Mouse (Mus musculus): Measurements from ENCODE around the gene Diras1. TPM values are rescaled to one million over a fixed set of nuclear protein-coding genes. Genes with fewer than 3 reads are reported as not detected.
A peak's percentile ranks its signal among the peaks of the same experiment; 100 is the strongest.

The Diras1 gene
- polyA plus RNA-seq, 1 experiment from 2014 or later = 0.40 TPM

DNA sequence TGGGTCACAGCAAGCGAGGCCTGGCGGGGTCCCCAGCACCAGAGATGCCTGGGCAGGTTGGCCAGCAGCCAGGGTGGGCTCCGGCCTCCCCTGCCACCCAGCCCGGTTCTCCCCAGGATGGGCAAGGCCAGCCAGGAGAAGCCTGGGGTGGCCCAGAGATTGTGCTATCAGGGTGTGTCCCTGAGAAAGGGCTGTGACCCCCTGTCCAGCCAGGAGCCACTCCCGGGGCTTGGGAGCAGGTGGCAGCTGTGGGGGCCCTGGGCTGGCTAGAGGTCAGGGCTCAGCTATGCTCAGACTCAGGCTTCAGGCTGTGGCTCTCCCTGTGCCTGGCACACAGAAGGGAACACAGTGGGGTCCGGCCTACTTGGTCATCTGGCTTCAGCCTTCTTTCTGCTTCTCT, 5.8 kb downstream of the Diras1 start:
- no peak for DNase-seq (ENCODE audit: low spot score)
- TF ChIP-seq CTCF (IDR thresholded peaks at IDR 0.05; ENCODE audit: low read depth) = no peak

GRCm38 (mm10) chr10:81018326-81018725, 7.1 kb downstream of the Diras1 start:
- ATAC-seq (ENCODE audit: low FRiP score, low TSS enrichment) = no peak
- Histone ChIP-seq H3K4me2 (replicated peaks; ENCODE audit: low read depth) (no peak overlapping the region), H3K4me1 (replicated peaks; ENCODE audit: control insufficient read depth, insufficient read depth) (no peaks in the 10 kb centered on the region), H3K9ac (ENCODE audit: low read length) (no peak overlapping the region), H3K36me3 (ENCODE audit: control insufficient read depth, insufficient read depth, low read length) (no peaks in the 10 kb centered on the region), H3K4me3 (ENCODE audit: low read depth, low read length) (no peak overlapping the region), H3K9me3 (ENCODE audit: control insufficient read depth, low read length) (no peaks in the 10 kb centered on the region), H3K27me3 (ENCODE audit: control insufficient read depth, insufficient read depth, low read length) (no peaks in the 10 kb centered on the region), H3K27ac (replicated peaks) (no peak overlapping the region)
- peak; percentile 50 for DNase-seq (ENCODE audit: low spot score)
- no peak for TF ChIP-seq EP300 (optimal IDR thresholded peaks at IDR 0.05)
- TF ChIP-seq CTCF (IDR thresholded peaks at IDR 0.05; ENCODE audit: low read depth) = no peak
- WGBS = 31% methylated on average over 10 of the region's 10 CpGs

More for the DNA sequence above, 5.8 kb downstream of the Diras1 start:
- H3K27me3 ChIP-seq (ENCODE audit: control insufficient read depth, insufficient read depth, low read length) = 0 out of 2 replicates have a peak, but pooled peaks cover 3% of the 10 kb centered on the region
- H3K9me3 ChIP-seq (ENCODE audit: control insufficient read depth, low read length) = no peaks in the 10 kb centered on the region
- no peak overlapping the region for H3K27ac ChIP-seq (replicated peaks)
- H3K4me3 ChIP-seq (ENCODE audit: low read depth, low read length) = no peak overlapping the region
- no peaks in the 10 kb centered on the region for H3K36me3 ChIP-seq (ENCODE audit: control insufficient read depth, insufficient read depth, low read length)
- H3K4me1 ChIP-seq (replicated peaks; ENCODE audit: control insufficient read depth, insufficient read depth) = no peaks in the 10 kb centered on the region
- 70% methylated on average over 6 of the region's 6 CpGs for WGBS
- no peak overlapping the region for H3K9ac ChIP-seq (ENCODE audit: low read length)
- H3K4me2 ChIP-seq (replicated peaks; ENCODE audit: low read depth) = no peak overlapping the region
- no peak for ATAC-seq (ENCODE audit: low FRiP score, low TSS enrichment)

GRCm38 (mm10) chr10:81016645-81017044, 8.8 kb downstream of the Diras1 start:
- peak; percentile 73 for DNase-seq (ENCODE audit: low spot score)
- H3K27ac ChIP-seq (replicated peaks) = no peak overlapping the region
- WGBS = 7% methylated on average over 7 of the region's 7 CpGs

DNA sequence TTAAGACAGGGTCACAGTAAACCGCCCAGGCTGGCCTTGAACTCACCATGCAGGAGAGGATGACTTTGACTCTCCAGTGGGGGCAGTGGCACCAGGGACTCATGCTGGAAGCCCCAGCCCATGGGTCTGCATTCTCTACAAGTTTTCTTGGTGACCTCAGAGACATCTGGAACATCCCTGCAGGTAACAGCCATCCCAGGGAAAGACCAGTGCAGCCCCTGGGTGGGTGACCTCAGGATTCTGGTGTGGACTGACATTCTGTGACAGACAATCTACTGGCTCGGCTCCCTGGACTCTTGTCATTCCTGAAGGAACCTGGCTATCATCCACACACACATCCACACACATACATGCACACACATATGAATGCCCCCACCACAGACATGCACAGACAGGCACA, 9.8 kb downstream of the Diras1 start:
- 84% methylated on average over 2 of the region's 2 CpGs for WGBS
- no peak for ATAC-seq (ENCODE audit: low FRiP score, low TSS enrichment)
- DNase-seq (ENCODE audit: low spot score) = no peak
- Histone ChIP-seq H3K27me3 (ENCODE audit: control insufficient read depth, insufficient read depth, low read length) (no peaks in the 10 kb centered on the region), H3K4me3 (ENCODE audit: low read depth, low read length) (no peak overlapping the region), H3K9me3 (ENCODE audit: control insufficient read depth, low read length) (no peaks in the 10 kb centered on the region), H3K4me1 (replicated peaks; ENCODE audit: control insufficient read depth, insufficient read depth) (no peaks in the 10 kb centered on the region), H3K4me2 (replicated peaks; ENCODE audit: low read depth) (no peak overlapping the region), H3K36me3 (ENCODE audit: control insufficient read depth, insufficient read depth, low read length) (no peaks in the 10 kb centered on the region), H3K9ac (ENCODE audit: low read length) (no peak overlapping the region), H3K27ac (replicated peaks) (no peak overlapping the region)
- TF ChIP-seq EP300 (optimal IDR thresholded peaks at IDR 0.05) = no peak
- TF ChIP-seq CTCF (IDR thresholded peaks at IDR 0.05; ENCODE audit: low read depth) = no peak

More at GRCm38 (mm10) chr10:81016645-81017044, 8.8 kb downstream of the Diras1 start:
- no peak overlapping the region for H3K9ac ChIP-seq (ENCODE audit: low read length)
- H3K36me3 ChIP-seq (ENCODE audit: control insufficient read depth, insufficient read depth, low read length) = no peaks in the 10 kb centered on the region
- TF ChIP-seq EP300 (optimal IDR thresholded peaks at IDR 0.05) = no peak
- TF ChIP-seq CTCF (IDR thresholded peaks at IDR 0.05; ENCODE audit: low read depth) = peak; percentile 85
- no peaks in the 10 kb centered on the region for H3K27me3 ChIP-seq (ENCODE audit: control insufficient read depth, insufficient read depth, low read length)
- no peak overlapping the region for H3K4me2 ChIP-seq (replicated peaks; ENCODE audit: low read depth)
- H3K9me3 ChIP-seq (ENCODE audit: control insufficient read depth, low read length) = no peaks in the 10 kb centered on the region
- no peak overlapping the region for H3K4me3 ChIP-seq (ENCODE audit: low read depth, low read length)
- ATAC-seq (ENCODE audit: low FRiP score, low TSS enrichment) = no peak
- H3K4me1 ChIP-seq (replicated peaks; ENCODE audit: control insufficient read depth, insufficient read depth) = no peaks in the 10 kb centered on the region

- no peaks in the 10 kb centered on the region for H3K36me3 ChIP-seq (ENCODE audit: control insufficient read depth, insufficient read depth, low read length)
- H3K4me2 ChIP-seq (replicated peaks; ENCODE audit: low read depth) = peak within 1 kb of the TSS; percentile 63
- H3K9me3 ChIP-seq (ENCODE audit: control insufficient read depth, low read length) = no peaks in the 10 kb centered on the region
- no peak within 1 kb of the TSS for H3K27ac ChIP-seq (replicated peaks)
- no peaks in the 10 kb centered on the region for H3K4me1 ChIP-seq (replicated peaks; ENCODE audit: control insufficient read depth, insufficient read depth)
- ATAC-seq (ENCODE audit: low FRiP score, low TSS enrichment) = peak; percentile 97
- DNase-seq (ENCODE audit: low spot score) = peak; percentile 97
- H3K9ac ChIP-seq (ENCODE audit: low read length) = peak within 1 kb of the TSS; percentile 59
- 10% methylated on average over 31 of the region's 31 CpGs for WGBS
- H3K4me3 ChIP-seq (ENCODE audit: low read depth, low read length) = peak within 1 kb of the TSS; percentile 37
- no peaks in the 10 kb centered on the region for H3K27me3 ChIP-seq (ENCODE audit: control insufficient read depth, insufficient read depth, low read length)
- TF ChIP-seq EP300 (optimal IDR thresholded peaks at IDR 0.05) = no peak
- no peak for TF ChIP-seq CTCF (IDR thresholded peaks at IDR 0.05; ENCODE audit: low read depth)
Measured at GRCm38 (mm10) chr10:81014393-81015384, 10.8 kb downstream of the Diras1 start, which contains the start of gene Gng7. Gene Gng7 (minus strand): TSS chr10:81014945.

- no peak overlapping the region for H3K4me3 ChIP-seq (ENCODE audit: low read depth, low read length)
- no peaks in the 10 kb centered on the region for H3K9me3 ChIP-seq (ENCODE audit: control insufficient read depth, low read length)
- no peaks in the 10 kb centered on the region for H3K4me1 ChIP-seq (replicated peaks; ENCODE audit: control insufficient read depth, insufficient read depth)
- DNase-seq (ENCODE audit: low spot score) = no peak
- no peaks in the 10 kb centered on the region for H3K27me3 ChIP-seq (ENCODE audit: control insufficient read depth, insufficient read depth, low read length)
- no peak overlapping the region for H3K4me2 ChIP-seq (replicated peaks; ENCODE audit: low read depth)
- 61% methylated on average over 6 of the region's 6 CpGs for WGBS
- TF ChIP-seq EP300 (optimal IDR thresholded peaks at IDR 0.05) (no peak), CTCF (IDR thresholded peaks at IDR 0.05; ENCODE audit: low read depth) (no peak)
- no peak overlapping the region for H3K27ac ChIP-seq (replicated peaks)
- no peaks in the 10 kb centered on the region for H3K36me3 ChIP-seq (ENCODE audit: control insufficient read depth, insufficient read depth, low read length)
- ATAC-seq (ENCODE audit: low FRiP score, low TSS enrichment) = no peak
- H3K9ac ChIP-seq (ENCODE audit: low read length) = no peak overlapping the region
Measured at GRCm38 (mm10) chr10:81010851-81011250, 14.6 kb downstream of the Diras1 start.
